Mouse (Mus musculus): Measurements from ENCODE around the gene Evx2.

Evx2 gene

GRCm38 (mm10) chr2:74663291-74663925, 4.1 kb upstream of the Evx2 start:
- peak; percentile 74 to 77 for DNase-seq

DNA sequence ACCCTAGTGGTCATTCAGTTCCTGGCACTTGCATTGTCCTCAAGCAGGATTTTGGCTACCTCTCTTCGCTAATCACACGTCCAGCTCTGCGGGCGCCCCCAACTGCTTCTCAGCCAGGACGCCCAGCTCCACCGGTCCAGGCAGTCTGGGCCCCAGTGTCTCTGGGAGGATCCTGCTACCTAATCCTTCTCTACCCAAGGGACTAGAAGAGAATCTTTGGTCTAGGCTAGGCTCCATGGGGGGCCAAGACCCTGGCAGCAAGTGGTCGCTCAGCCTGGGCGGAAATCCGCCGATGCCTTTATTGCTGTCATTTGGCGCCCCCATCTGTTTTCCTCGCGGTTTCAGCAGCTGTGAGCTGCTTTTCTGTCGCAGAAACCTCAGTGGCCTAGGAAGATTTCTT, 2.3 kb upstream of the Evx2 start:
- DNase-seq: peak in 1 of 2 experiments; percentile 46

DNA sequence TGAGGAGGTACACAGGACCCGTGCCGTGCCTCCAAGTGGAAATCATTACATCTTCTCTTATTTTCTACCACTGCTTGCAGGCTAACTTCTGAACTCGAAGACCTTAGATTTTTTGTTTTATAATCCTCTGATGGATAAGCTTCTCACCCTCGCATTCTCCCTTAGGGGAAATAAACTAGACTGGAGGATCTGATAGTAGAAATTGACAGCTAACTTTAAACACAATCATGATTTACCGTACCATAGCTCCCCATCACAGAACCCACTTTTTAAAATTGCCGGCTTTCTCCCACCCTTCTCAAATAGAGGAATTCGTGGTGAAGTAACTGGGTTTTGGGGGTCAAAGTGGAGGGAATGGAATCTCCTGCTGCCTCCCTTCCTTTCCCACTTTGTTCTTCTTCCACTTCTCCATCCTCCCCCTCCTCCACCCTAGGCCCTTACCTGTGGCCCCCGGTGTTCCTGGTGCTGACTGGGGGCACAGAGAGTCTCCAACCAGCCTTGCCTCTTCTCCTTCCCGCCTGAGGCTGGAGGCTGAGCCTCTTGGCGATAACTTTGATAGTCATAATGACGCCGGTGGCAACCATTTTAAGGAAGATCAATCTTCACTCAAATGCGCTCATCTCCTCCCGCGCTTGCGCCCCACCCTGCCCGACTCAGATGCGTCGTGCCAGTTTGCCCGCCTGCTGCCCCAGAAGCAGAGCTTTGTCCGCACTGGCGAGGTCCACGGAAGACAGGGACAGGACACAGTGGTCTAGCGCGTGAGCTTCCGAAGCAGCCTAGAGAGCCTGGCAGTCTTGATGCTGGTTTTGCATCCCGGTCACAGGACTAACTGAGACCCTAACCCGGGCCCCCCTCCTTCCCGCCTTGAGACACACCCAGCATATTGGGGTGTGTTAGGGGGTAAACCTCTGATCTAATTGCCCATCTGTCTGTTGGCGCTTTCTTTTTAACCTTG, 1.3 kb upstream of the Evx2 start:
- DNase-seq: no peak

DNA sequence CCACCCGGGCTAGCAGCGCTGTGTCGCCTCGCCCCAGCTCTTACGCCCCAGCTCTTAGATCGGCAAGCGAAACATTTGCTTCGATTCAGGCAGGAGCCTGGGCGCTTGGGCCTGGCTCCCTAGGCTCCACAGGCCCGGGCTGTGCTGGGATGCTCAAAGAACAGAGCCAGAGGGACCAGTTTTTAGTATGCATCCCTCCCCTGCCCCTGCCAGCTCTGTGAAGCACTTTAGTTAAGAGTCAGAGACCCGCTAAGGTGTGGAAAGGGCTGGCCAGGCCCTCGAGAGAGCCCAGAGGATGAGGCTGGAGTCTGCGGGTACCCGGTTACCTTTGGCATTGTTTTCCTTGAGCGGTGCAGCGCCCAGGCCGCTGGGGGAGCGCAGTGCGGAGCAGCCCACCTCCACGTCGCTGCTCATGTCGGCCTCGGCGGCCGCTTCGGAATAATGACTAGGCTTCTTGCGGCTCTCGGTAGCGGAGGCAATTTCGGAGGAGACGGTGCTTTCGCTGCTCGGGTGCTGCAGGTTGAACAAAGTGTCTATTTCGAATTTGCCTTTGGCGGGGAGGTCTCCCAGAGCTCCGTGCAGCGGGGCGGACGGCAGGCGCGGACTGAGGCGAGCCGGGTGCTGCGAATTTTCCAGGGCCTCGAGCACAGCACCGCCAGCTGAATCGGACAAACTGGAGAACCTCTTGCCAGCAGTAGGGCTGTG, 538 bp downstream of the Evx2 start:
- no peak for DNase-seq

GRCm38 (mm10) chr2:74658024-74658666, 1.2 kb downstream of the Evx2 start:
- DNase-seq: no peak

DNA sequence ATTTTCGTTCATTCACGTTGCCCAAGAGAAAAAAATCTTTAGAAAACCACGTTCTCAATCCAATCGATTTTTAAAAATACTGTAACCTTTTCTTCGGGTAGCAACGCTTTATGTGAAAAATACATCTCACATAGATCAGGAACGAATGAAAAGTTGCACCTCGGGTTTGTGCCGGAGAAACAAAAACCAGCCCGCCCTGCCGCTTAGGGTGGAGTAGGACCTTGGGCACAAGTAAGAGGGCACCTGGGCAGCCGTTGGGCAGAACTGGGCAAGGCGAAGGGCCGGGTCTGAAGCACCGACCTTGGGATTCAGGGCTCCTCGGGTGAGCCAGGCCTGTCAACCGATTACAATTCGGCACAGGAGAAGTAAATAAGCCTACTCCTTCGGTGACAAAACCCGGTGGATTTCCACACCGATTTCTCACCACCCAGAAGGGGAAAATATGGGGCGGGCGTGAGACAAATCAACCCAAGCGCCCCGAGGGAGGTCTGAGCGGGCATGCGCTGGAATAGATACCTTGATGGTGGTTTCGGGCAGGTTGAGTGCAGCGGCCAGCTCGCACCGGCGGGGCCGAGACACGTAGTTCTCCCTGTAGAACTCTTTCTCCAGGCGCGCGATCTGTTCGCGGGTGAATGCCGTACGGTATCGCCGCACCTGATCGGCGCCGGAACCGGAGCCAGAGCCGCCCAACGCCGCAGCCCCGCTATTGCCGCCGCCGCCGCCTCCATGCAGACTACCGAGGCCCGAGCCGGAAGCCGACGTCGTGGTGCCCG, 1.9 kb downstream of the Evx2 start:
- peak in 1 of 2 experiments; percentile 19 for DNase-seq

- no peak for DNase-seq
These were observed 2.7 kb downstream of the Evx2 start for GRCm38 (mm10) chr2:74656632-74657021.

DNA sequence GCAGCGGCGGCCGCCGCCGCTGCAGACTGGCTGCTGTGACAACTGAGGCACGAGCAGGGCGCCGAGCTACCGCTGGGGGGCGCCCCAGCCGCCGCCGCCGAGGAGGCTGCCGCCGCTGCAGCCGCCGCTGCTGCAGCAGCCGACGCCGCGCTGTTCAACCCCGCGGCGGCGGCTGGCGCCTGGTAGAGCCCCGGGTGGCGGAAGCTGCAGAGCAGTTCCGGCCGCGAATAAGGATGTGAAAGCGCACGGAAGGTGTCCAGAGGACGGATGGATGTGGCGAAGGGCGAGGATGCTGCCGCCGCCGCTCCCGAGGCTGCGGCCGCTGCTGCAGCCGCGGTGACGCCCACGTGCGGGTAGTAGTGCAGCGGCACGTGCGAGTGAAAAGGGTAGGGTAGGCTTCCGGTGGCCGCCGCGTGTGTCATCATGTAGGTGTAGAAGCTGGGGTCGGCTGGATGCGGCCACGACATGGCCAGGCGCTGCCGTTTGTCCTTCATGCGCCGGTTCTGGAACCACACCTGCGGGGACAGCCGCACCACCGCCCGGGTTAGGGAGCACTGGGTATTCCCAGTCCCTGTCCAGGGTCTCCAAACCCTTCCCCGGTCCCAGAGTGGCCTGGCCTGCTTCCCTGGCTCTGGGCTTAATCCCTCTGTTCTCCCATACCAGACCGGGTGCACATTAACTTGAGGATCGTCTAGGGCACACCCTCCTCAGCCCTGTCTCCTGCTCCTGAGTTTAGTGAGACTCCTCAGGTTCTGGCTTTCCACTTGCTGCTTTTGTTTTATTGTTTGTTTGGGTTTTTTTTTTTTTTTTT, 3.3 kb downstream of the Evx2 start:
- peak in 1 of 2 experiments; percentile 13 for DNase-seq

GRCm38 (mm10) chr2:74655420-74655781, 4.0 kb downstream of the Evx2 start:
- DNase-seq: peak; percentile 47 to 70

GRCm38 (mm10) chr2:74654743-74655419, 4.5 kb downstream of the Evx2 start:
- no peak for DNase-seq

DNA sequence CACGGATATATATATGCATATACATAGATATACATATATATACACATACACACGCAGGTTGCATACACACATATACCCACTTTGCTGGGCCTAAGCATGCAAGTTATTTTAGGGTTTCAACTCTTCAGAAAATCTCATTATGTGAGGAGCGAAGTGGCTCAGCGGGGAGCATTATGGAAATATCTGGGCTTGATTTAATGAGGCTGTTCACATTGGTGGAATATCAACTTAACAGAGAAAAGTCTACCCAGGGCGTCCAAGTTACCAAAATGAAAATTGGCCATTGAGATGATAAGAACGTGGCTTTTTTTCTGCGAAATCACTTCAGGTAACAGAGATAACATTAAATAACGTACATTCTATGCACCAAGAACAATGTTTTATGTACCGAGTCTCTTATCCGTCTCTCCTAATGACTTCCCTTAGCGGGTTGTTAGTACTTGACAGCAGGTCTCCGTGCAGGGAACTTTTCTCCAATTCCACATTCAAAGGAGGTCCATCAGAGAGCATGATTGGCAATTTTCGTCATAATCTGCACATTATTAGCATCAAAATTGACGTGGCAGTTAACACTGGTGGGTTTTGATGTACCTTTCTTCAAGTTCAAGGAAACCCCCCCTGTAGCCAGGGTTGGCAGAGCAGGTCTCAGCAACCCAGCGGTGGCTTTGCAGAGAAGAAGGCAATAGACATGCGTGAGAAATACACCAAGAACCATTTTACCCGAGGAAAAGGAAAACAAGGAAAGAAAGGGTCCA, 5.4 kb downstream of the Evx2 start:
- no peak for DNase-seq

GRCm38 (mm10) chr2:74652996-74653340, 6.4 kb downstream of the Evx2 start:
- DNase-seq: no peak

DNA sequence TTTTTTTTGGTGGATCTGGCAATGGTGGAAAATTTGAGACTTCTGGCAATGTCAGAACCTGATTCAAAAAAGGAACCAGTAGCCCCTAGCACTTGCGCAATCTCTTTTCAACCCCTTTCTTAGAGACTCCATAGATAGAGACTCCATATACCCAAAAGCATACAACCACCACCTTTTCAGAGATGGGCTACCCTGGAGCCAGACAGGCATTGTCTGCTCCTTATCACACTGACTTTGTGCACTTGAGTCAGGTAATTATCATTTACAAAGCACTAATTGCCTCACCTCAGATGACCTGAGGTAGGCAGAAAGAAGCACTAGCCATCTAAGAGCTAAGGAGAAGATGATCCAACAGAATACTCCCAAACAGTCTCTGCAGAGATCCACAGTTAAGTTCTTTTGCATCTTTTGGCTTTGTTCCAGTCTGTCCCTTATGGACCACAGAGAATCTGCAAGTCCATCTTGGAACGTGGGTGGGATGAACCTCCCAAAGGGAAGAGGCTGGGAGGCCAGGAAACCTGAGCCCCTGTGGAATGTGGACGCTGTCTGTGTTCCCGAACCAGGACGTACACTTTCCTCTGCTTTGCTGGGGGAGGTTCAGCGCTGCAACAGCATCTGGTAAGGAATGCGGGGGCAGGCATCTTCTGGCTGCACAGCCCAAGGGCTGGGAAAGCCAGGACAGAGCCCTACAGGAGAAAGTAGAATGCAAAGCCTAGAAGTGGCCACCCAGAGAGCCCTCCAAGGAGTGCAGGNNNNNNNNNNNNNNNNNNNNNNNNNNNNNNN, 12.1 kb downstream of the Evx2 start:
- no peak for DNase-seq

- no peak for DNase-seq
These were observed 13.7 kb downstream of the Evx2 start for GRCm38 (mm10) chr2:74645631-74646030.

DNA sequence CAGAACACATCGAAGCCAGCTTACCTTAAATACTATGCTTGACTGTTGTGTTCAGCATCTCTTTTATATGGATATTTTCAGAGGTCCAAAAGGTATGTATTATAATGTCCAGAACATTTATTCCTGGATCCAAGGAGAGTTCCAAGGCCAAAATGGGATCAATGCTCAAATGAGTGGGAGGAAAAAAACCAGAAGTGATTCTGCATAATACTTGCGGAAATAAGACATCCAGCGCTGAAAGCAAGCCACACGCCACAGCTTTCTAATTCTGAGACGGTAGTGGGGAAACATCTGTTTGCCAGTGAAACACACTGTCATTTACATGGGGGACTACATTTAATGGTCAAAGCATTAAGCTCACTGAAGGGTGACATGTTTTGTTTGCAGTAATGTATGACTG, 16.9 kb downstream of the Evx2 start:
- DNase-seq: no peak

DNA sequence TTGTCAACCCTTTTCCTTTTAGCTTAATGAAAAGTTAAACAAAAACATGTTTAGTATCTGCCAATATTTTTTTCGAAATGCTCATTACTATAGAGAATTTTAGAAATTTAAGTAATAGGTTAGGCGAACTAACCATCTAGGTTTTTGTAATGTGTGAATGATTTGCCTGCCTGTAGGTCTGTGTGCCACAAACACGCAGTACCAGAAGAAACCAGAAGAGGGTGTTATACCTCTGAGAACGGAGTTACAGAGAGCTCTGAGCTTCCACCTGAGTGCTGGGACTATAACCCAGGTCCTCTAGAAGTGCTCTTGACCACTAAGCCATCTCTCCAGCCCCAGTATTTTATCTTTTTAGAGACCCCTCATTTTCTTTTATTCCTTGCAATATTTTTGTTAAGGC, 23.9 kb downstream of the Evx2 start:
- no peak for DNase-seq

DNA sequence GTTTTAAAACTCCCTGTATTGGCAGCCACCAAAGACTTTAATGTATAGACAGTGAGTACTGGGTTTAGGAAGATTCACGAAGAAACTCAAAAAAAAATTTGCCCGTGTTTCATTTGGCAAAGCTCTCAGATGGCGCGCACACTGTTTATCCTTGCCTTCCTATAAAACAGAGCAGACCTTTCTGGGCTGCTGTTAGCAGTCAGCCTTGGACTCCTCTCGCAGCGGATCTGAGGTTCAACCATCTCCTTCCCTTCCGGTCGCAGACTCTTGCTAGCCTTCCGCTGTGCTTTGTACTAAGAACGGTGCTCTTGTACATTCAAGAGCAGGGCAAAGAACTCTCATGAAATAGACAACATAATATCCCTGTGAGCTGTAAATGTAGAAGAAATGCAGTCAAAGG, 39.0 kb downstream of the Evx2 start:
- no peak for DNase-seq

DNA sequence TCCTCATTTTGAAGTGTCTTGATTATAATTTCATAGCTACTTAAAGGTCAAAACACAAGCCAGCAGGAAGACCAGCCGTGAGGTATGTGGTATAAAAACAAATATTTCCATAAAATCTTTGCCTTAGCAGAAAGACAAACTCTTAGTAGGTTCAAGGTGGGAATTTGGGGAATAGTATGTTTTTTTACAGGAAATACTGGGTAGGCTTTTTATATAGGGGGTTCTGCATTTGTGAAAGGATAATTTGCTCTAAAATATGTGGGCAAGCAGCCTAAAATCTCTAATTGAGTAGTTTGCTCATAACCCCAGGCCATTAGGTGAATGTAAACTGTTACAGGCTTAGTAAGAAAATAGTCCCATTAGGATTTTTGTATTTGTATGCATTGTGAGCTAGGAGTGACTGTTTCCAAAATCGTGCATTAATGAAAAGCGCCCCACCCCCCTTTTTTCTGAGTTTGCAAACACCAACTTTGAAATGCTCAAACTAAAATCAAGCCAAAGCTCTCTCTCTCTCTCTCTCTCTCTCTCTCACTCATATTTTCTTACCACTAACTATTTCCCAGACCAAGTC, 39.6 kb downstream of the Evx2 start:
- no peak for DNase-seq

DNA sequence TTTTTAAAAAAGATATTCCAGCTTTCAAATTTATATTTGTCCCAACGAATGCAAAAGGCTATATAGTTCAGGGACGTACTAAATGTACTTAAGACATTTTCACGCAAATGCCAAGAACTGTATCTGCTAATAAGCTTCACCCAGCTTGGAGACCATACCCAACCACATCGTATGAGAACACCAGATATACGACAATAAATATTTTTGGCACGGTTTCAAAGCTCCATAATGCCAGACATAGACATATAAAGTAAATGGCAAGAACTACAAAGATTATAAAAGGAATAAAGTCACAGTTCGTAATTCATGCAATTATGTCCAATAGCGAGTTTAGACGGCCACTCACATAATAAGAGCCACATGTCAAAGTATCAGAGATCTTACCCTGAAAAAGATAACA, 41.7 kb downstream of the Evx2 start:
- DNase-seq: no peak
